Mouse (Mus musculus) activated CD4-positive, CD25-positive, alpha-beta regulatory T cell, adult 4 months (primary cell): Measurements from ENCODE around the gene Ms4a6d. TPM values are rescaled to one million over a fixed set of nuclear protein-coding genes. Genes with fewer than 3 reads are reported as not detected.

Source experiments
- ATAC-seq: one replicate; pipeline ENCODE4 v1.8.0; 2017
- polyA plus RNA-seq, 2 experiments: library from polyadenylated mRNA; unstranded; fragments of 100-300 nt; shearing (Covaris generic); gene quantifications; one replicate each; pipeline ENCODE4 v1.2.1; 2017

The Ms4a6d gene
- polyA plus RNA-seq, 2 experiments from 2014 or later = 14.3 to 14.9 TPM

DNA sequence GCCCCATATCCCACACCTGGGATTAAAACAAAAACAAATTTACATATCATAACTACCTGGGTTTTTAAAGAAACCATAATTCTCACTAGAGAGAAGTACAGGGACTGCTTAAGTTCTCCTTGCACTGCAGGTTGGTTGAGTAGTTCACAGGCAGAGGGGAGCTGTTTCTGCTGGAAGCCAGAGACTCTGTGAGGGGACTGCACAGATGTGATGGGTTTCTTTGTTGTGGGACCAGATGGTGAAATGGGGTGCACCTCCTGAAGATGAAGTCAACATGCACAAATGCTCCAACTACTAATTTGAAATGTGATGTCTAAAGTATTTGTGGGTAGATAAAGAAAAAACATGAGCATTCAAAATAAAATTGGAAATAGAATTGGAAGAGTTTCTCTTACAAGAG, 56.7 kb downstream of the Ms4a6d start:
- ATAC-seq = no peak

DNA sequence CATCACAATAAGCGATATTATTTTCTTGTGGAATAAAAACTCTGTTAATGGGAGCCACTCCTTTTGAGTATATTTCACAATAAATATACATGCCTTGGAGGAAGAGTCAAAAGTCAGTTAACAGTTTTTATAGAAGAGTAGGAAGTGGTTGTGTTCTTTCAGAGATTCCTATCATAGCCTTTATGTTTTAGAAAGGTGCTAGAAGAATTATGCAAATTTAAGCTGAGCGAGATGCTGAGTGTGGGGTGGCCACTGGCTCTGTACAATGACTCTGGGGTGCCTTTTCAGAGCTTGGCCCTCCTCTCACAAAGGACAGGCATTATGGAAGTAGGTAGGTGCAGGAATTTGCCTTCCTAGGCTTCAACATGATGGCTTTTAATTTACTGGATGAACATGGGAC, 60.3 kb downstream of the Ms4a6d start:
- peak; percentile 40 for ATAC-seq

DNA sequence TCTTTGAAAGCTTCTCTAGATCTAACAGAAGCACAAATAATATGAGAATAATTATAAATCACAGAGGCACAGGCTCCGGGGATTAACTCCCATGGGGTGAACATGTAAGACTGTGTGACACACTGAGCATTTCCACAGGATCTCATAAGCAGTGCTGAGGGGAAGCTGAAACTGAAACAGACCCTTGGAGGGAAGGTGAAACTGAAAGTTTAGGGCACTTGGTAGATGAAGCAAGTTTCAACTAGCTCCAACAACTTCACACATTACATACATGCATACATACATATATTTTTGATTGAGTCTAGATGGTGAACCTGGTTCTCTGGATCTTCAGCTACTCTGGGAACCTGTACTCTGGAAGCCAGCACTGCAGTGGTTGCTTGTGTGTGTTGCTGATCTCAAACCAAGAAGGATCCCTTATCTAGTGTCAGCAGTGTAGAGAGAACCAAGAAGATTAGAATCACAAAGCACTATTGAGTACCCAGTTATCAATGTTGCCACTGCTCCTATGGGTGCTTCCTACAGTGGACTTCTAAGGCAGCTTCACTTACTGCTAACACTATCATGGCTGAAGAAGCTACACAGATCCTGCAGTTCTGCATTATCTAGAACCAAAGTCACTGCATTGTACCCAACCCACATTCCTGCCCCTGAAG, 64.4 kb downstream of the Ms4a6d start:
- peak; percentile 91 for ATAC-seq

DNA sequence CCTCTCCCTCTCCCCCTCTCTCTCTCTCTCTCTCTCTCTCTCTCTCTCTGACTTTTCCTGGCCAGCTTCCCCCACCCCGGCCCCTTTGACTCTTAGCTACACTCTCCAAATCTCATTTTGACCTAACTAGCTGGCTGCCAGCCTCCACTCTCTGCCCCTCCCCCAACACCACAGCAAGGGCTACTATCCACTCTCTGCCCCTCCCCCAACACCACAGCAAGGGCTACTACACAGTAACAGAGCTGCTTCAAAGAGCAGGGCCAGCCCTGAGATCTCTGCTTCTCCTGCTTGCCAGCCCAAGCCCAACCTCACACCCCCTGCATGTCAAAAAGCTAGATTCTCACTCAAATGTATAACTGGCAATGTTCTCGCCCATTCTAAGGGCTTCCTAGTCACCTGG, 67.3 kb downstream of the Ms4a6d start:
- no peak for ATAC-seq

Other genes starting within 250 kb of the Ms4a6d start
- 1 to 10 TPM in 1 of 2 experiments, not detected in 1; 1.3 TPM for gene Ms4a4a, start 229.3 kb downstream of the Ms4a6d start, polyA plus RNA-seq
- gene Ms4a4c, start 200.1 kb downstream of the Ms4a6d start, polyA plus RNA-seq = 10 to 100 TPM; 51.6 to 56.7 TPM
- gene Ms4a4b, start 161.3 kb downstream of the Ms4a6d start, polyA plus RNA-seq = 1,000 to 10,000 TPM; 2,094 to 2,461 TPM
- 10 to 100 TPM; 12.5 to 13.3 TPM for gene Ms4a6c, start 135.5 kb downstream of the Ms4a6d start, polyA plus RNA-seq
- gene Gm8369, start 118.9 kb downstream of the Ms4a6d start, polyA plus RNA-seq = 100 to 1,000 TPM; 497 to 564 TPM
- 1,000 to 10,000 TPM; 1,243 to 1,295 TPM for gene Ms4a6b, start 88.3 kb downstream of the Ms4a6d start, polyA plus RNA-seq
- gene Ms4a4d, start 68.0 kb downstream of the Ms4a6d start, polyA plus RNA-seq = 1 to 10 TPM; 4.1 to 4.9 TPM
- gene Ms4a2, start 18.9 kb upstream of the Ms4a6d start, polyA plus RNA-seq = not detected
- not detected for gene Ms4a3, start 36.0 kb upstream of the Ms4a6d start, polyA plus RNA-seq
- gene Oosp2, start 55.7 kb upstream of the Ms4a6d start, polyA plus RNA-seq = not detected
- gene Oosp1, start 86.3 kb upstream of the Ms4a6d start, polyA plus RNA-seq = not detected
- not detected for gene Oosp3, start 92.2 kb upstream of the Ms4a6d start, polyA plus RNA-seq
- gene Gif, start 142.7 kb upstream of the Ms4a6d start, polyA plus RNA-seq = not detected
- gene Mrpl16, start 165.5 kb upstream of the Ms4a6d start, polyA plus RNA-seq = 10 to 100 TPM; 51.5 to 52.4 TPM
- gene Stx3, start 214.6 kb upstream of the Ms4a6d start, polyA plus RNA-seq = 1 to 10 TPM; 1.8 to 2.9 TPM
- gene Olfr1417, start 234.4 kb upstream of the Ms4a6d start, polyA plus RNA-seq = not detected